Mouse (Mus musculus) lung, adult 2 months (tissue): ENCODE results near the gene Ehmt2.

Source experiments
- CTCF ChIP-seq: fragments of 200-500 bp; IDR thresholded peaks from 2 replicates; pipeline ENCODE4 v1.5.1; 2011; ENCODE audit warnings: mild to moderate bottlenecking, low read length, control low read depth; ENCODE audit not compliant: insufficient read depth
- POLR2A ChIP-seq: fragments of 200-500 bp; IDR thresholded peaks from 2 replicates; pipeline ENCODE4 v1.6.1; 2011; ENCODE audit warnings: low read depth, mild to moderate bottlenecking, control low read depth, low read length, borderline replicate concordance; ENCODE audit errors: extremely low read depth

DNA sequence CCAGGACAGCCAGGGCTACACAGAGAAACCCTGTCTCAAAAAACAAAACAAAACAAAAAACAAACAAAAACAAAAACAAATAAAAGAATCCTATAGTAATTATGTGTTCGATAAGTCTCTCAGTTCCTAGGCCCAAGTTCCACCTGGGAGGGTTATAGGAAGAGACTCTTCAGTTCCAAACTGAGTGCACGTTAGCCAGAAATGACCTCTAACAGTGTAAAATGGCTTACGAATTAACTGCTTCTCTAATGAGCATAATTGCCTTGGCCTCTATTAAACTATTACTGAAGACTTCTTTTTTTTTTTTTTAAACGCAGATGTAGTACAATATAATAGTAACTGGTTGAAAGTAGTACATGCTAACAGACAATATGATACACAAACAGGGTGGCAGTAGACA lies 55.6 kb downstream of the Ehmt2 start:
- TF ChIP-seq CTCF (no peak), POLR2A (no peak)
